Mouse (Mus musculus) olfactory bulb, adult 2 months (tissue): ENCODE measurements around the gene Gsc2.

Source experiments
- CTCF ChIP-seq: fragments of 200-500 bp; IDR thresholded peaks from 2 replicates; pipeline ENCODE4 v1.5.1; 2012; ENCODE audit warnings: low read depth, mild to moderate bottlenecking, low read length, moderate library complexity; ENCODE audit not compliant: insufficient read depth
- POLR2A ChIP-seq: fragments of 200-500 bp; IDR thresholded peaks from 2 replicates; pipeline ENCODE4 v1.6.1; 2012; ENCODE audit warnings: mild to moderate bottlenecking, low read depth, low read length, moderate library complexity; ENCODE audit not compliant: insufficient read depth

- TF ChIP-seq CTCF (no peak), POLR2A (no peak)
Observed at GRCm38 (mm10) chr16:17962091-17962490, 47.2 kb upstream of the Gsc2 start.
